Mouse (Mus musculus) forebrain, embryonic 12.5 days (tissue): ENCODE results near the gene Olfr1219. TPM values are rescaled to one million over a fixed set of nuclear protein-coding genes. Genes with fewer than 3 reads are reported as not detected.

Experiments
- ATAC-seq: fragments of 200-750 bp; cut with Nextera tagmentation; 2 replicates; pipeline ENCODE4 v1.8.0; 2017; ENCODE audit warnings: moderate TSS enrichment; ENCODE audit not compliant: low FRiP score
- H3K27ac ChIP-seq: fragments of 300-500 bp; sonication (generic); 2 replicates; pipeline ENCODE4 v1.5.1; 2016; ENCODE audit warnings: mild to moderate bottlenecking
- H3K27me3 ChIP-seq: fragments of 300-500 bp; sonication (generic); 2 replicates; pipeline ENCODE4 v1.6.1; 2016; ENCODE audit warnings: mild to moderate bottlenecking
- H3K36me3 ChIP-seq: fragments of 300-500 bp; sonication (generic); replicated peaks from 2 replicates; pipeline ENCODE4 v1.6.1; 2016; ENCODE audit warnings: mild to moderate bottlenecking
- H3K4me1 ChIP-seq: fragments of 300-500 bp; sonication (generic); 2 replicates; pipeline ENCODE4 v1.6.1; 2016
- H3K4me2 ChIP-seq: fragments of 300-500 bp; sonication (generic); 2 replicates; pipeline ENCODE4 v1.6.1; 2016; ENCODE audit warnings: mild to moderate bottlenecking, moderate library complexity
- H3K4me3 ChIP-seq: fragments of 300-500 bp; sonication (generic); replicated peaks from 2 replicates; pipeline ENCODE4 v1.5.1; 2016; ENCODE audit warnings: mild to moderate bottlenecking
- H3K9ac ChIP-seq: fragments of 300-500 bp; sonication (generic); 2 replicates; pipeline ENCODE4 v1.6.1; 2016; ENCODE audit warnings: mild to moderate bottlenecking
- H3K9me3 ChIP-seq: fragments of 300-500 bp; sonication (generic); 2 replicates; pipeline ENCODE4 v1.6.1; 2016
- WGBS: fragments of 180-500 bp; shearing (Covaris S2); methylation state at CpG from one replicate; pipeline ENCODE4 v1.1.7; 2016; 5-methylcytosine and 5-hydroxymethylcytosine counted together
- polyA plus RNA-seq: library from polyadenylated mRNA; unstranded; fragments of >200 nt; fragmentation: Nextera tagmentation; extraction: Ambion mirVana; gene quantifications from 2 replicates; pipeline ENCODE4 v1.2.1, GENCODE M21; 2016

Gene Olfr1219
- not detected in 2 replicates for polyA plus RNA-seq

DNA sequence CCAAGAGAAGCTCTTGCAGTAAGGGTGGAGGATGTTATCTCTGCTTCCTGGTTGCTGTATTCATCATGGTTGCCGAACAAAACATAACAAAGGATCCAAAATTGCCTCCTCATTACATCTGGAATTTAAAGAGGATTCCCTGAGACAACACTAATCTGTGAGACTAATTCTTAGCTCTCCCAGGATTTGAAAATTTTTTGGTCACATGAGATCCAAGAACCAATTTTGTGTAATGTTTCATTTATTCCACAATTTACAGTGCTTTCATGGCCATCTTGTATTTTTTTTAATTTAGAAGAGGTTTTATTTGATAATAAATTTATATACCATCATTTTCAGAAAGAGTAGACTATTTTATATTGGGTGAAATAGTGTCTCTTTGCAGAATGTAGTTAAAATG lies at the start of gene Olfr1219:
TSS of gene Olfr1219 (minus strand) at position 101 of the 400 bp plus-strand sequence.
- Histone ChIP-seq H3K9ac (no peak within 1 kb of the TSS), H3K9me3 (no peaks in the 10 kb centered on the region), H3K27me3 (no peaks in the 10 kb centered on the region), H3K4me2 (no peak within 1 kb of the TSS), H3K4me3 (no peak within 1 kb of the TSS), H3K27ac (no peak within 1 kb of the TSS), H3K4me1 (no peaks in the 10 kb centered on the region), H3K36me3 (no peaks in the 10 kb centered on the region)
- no peak for ATAC-seq
- 68% methylated on average over 1 of the region's 1 CpGs for WGBS

DNA sequence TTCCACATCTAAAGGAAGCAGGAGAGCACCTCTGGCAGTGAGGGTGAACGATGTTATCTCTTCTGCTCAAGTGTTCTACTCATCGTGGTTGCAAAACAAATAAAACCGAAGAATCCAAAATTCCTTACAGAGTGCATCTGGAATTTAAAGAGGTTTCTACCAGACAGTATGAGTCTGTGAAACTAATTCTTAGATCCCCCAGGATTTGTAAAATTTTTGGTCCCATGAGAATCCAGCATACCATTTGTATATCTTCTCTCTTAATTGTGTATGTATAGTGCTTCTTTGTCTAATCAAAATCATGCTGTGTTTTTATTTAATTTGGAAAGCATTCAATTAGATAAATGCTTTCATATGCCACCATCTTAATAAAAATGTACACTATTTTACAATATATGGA lies 49.6 kb upstream of the Olfr1219 start, which contains the start of gene Olfr1222:
TSS of gene Olfr1222 (minus strand) at position 101 of the 400 bp plus-strand sequence.
- Histone ChIP-seq H3K4me2 (no peak within 1 kb of the TSS), H3K9me3 (no peaks in the 10 kb centered on the region), H3K4me3 (no peak within 1 kb of the TSS), H3K27ac (no peak within 1 kb of the TSS), H3K27me3 (no peaks in the 10 kb centered on the region), H3K36me3 (no peaks in the 10 kb centered on the region), H3K4me1 (no peaks in the 10 kb centered on the region), H3K9ac (no peak within 1 kb of the TSS)
- ATAC-seq = no peak
- 88% methylated on average over 3 of the region's 3 CpGs for WGBS

DNA sequence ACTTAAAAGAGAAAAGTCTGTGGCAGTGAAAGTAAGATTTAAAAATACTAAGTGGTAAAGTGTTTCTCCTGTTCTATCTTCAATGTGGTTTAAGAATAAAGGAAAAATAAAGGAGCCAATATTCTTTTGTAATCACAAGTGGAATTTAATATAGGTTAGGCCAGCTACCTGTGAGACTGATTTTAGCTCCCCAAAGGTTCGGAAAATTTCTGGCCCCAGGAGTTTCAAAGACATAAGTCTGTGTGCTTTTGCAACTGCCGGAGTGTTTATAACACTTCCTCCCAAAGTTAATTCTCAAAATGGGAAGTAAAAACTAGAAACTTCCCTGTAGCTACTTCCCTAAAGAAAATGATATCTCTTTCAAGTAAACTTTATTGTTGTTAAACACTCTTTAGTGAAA lies 33.9 kb upstream of the Olfr1219 start, which contains the start of gene Olfr1221:
TSS of gene Olfr1221 (minus strand) at position 101 of the 400 bp plus-strand sequence.
- H3K27ac ChIP-seq = no peak within 1 kb of the TSS
- no peak for ATAC-seq
- no peaks in the 10 kb centered on the region for H3K36me3 ChIP-seq
- no peaks in the 10 kb centered on the region for H3K9me3 ChIP-seq
- H3K9ac ChIP-seq = no peak within 1 kb of the TSS
- H3K27me3 ChIP-seq = no peaks in the 10 kb centered on the region
- H3K4me1 ChIP-seq = no peaks in the 10 kb centered on the region
- 89% methylated on average over 2 of the region's 2 CpGs for WGBS
- no peak within 1 kb of the TSS for H3K4me2 ChIP-seq
- H3K4me3 ChIP-seq = no peak within 1 kb of the TSS

DNA sequence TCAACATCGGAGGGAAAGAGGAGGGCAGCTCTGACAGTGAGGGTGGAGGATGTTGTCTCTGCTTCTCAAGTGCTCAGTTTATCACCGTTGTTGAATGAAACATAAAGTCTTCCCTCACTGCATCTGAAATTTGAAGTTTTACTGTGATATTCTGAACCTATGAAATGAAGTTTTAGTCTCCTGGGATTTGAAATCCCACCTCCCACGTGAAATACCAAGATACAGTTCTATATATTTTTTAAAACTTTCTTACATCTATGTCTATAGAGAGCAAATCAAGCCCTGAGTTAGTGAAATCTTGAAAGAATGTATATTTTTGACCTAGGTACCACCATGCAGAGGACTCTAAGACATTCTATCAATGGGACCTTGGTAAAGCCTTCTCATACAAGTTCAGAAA lies 23.4 kb upstream of the Olfr1219 start, which contains the start of gene Olfr1220:
TSS of gene Olfr1220 (minus strand) at position 101 of the 400 bp plus-strand sequence.
- no peak for ATAC-seq
- WGBS = 78% methylated on average over 3 of the region's 3 CpGs
- no peak within 1 kb of the TSS for H3K27ac ChIP-seq
- H3K4me3 ChIP-seq = no peak within 1 kb of the TSS
- H3K9ac ChIP-seq = no peak within 1 kb of the TSS
- H3K4me2 ChIP-seq = no peak within 1 kb of the TSS
- H3K27me3 ChIP-seq = no peaks in the 10 kb centered on the region
- H3K36me3 ChIP-seq = no peaks in the 10 kb centered on the region
- no peaks in the 10 kb centered on the region for H3K4me1 ChIP-seq
- H3K9me3 ChIP-seq = no peaks in the 10 kb centered on the region

DNA sequence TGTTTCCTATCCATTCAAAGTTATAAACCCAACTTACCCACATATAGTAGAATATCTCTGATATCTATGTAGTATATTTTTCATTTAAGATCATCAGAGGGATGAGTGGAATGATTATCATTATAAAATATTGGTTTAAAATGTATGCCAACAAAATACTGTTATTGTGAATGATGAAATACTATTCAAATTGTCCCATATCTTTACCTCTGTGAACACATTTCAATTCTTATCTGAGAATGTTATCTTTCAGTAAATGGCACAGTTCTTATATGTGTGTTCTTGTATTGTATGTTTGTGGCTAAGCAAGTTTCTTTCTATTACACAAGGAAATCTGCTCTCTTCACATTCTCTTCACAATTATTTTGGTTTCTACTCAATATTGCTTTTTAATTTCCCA lies 22.3 kb upstream of the Olfr1219 start:
- H3K27me3 ChIP-seq = no peaks in the 10 kb centered on the region
- H3K4me1 ChIP-seq = no peaks in the 10 kb centered on the region
- no peak overlapping the region for H3K4me2 ChIP-seq
- H3K27ac ChIP-seq = no peak overlapping the region
- no peaks in the 10 kb centered on the region for H3K9me3 ChIP-seq
- no peak for ATAC-seq
- H3K9ac ChIP-seq = no peak overlapping the region
- H3K36me3 ChIP-seq = no peaks in the 10 kb centered on the region
- H3K4me3 ChIP-seq = no peak overlapping the region

DNA sequence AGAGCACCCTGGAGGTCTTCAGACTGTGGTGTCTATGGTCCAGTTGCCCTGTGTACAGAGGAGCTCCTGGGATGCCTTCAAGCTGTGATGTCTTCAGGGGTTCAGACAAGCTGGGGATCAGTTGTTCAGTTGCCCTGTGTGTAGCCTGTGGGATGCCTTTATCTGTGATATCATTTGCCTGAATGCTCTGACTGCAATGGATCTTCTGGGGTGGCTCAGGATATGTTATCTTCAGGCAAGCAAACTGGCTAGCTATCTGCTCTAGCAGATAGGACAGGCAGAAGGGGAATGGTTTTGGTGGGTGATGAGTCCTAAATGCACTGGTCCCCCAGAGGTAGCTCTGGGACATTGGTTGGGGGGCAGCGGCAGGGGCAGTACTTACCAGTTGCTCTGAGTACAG lies 10.5 kb upstream of the Olfr1219 start:
- Histone ChIP-seq H3K9me3 (no peaks in the 10 kb centered on the region), H3K36me3 (no peaks in the 10 kb centered on the region), H3K27ac (no peak overlapping the region), H3K4me3 (no peak overlapping the region), H3K4me2 (no peak overlapping the region), H3K27me3 (no peaks in the 10 kb centered on the region), H3K4me1 (no peaks in the 10 kb centered on the region), H3K9ac (no peak overlapping the region)
- WGBS = 90% methylated on average over 1 of the region's 1 CpGs
- no peak for ATAC-seq

DNA sequence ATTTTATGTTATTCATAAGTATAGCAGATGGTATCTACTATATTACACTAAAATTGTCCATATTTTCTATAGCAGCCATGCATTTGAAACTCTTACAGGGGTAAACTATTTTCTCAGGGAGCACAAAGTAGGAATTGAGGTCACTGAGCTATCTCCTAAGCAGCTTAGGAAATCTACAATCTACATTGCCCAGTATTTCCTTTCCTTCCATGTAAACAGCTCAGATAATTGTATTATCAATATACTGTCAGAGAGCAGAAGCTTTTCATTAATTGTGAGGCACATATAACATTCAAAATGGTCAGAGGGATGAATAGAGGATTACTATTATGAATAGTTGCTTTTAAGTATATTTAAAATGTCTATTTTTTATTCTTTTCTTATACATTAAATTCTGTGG lies 1.8 kb downstream of the Olfr1219 start:
- Histone ChIP-seq H3K9ac (no peak overlapping the region), H3K36me3 (no peaks in the 10 kb centered on the region), H3K4me3 (no peak overlapping the region), H3K9me3 (no peaks in the 10 kb centered on the region), H3K27ac (no peak overlapping the region), H3K27me3 (no peaks in the 10 kb centered on the region), H3K4me1 (no peaks in the 10 kb centered on the region), H3K4me2 (no peak overlapping the region)
- ATAC-seq = no peak

DNA sequence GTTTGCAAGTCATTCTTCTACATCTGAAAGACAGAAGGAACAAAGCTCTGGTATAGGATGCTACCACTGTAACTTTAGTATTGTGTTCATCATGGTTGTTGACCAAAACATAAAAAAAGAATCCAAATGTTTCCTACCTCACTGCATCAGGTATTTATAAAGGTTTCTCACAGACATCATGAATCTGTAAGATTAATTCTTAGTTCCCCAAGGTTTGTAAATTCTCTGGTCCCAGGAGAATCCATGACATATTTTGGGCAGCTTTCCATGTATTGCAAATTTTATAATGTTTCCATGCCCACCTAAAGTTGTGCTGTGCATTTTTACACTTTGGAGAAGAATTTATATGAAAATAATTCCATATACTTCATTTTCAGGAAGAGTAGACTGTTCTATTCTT lies 22.2 kb downstream of the Olfr1219 start, which contains the start of gene Olfr1218:
TSS of gene Olfr1218 (minus strand) at position 101 of the 400 bp plus-strand sequence.
- H3K9me3 ChIP-seq = no peaks in the 10 kb centered on the region
- H3K27me3 ChIP-seq = no peaks in the 10 kb centered on the region

DNA sequence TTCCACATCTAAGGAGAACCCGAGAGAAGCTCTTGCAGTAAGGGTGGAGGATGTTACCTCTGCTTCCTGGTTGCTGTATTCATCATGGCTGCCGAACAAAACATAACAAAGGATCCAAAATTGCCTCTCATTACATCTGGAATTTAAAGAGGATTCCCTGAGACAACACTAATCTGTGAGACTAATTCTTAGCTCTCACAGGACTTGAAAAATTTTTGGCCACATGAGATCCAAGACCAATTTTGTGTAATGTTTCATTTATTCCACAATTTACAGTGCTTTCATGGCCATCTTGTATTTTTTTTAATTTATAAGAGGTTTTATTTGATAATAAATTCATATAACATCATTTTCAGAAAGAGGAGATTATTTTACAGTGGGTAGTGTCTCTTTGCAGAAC lies 51.3 kb downstream of the Olfr1219 start, which contains the start of gene Olfr1217:
TSS of gene Olfr1217 (minus strand) at position 101 of the 400 bp plus-strand sequence.
- Histone ChIP-seq H3K9ac (no peak within 1 kb of the TSS), H3K4me2 (no peak within 1 kb of the TSS), H3K4me3 (no peak within 1 kb of the TSS), H3K27ac (no peak within 1 kb of the TSS), H3K9me3 (no peaks in the 10 kb centered on the region), H3K4me1 (no peaks in the 10 kb centered on the region), H3K36me3 (no peaks in the 10 kb centered on the region), H3K27me3 (no peaks in the 10 kb centered on the region)
- ATAC-seq = no peak
- WGBS = 81% methylated on average over 2 of the region's 2 CpGs

More for the DNA sequence above, 22.2 kb downstream of the Olfr1219 start, which contains the start of gene Olfr1218:
- Histone ChIP-seq H3K27ac (no peak within 1 kb of the TSS), H3K36me3 (no peaks in the 10 kb centered on the region), H3K4me1 (no peaks in the 10 kb centered on the region), H3K4me2 (no peak within 1 kb of the TSS), H3K9ac (no peak within 1 kb of the TSS), H3K4me3 (no peak within 1 kb of the TSS)
- ATAC-seq = no peak

Other genes starting within 250 kb of the Olfr1219 start
- gene Olfr1204, start 234.2 kb downstream of the Olfr1219 start, polyA plus RNA-seq = not detected in 2 replicates
- gene Olfr1206, start 220.3 kb downstream of the Olfr1219 start, polyA plus RNA-seq = not detected in 2 replicates
- not detected in 2 replicates for gene Olfr1208, start 181.2 kb downstream of the Olfr1219 start, polyA plus RNA-seq
- not detected in 2 replicates for gene Olfr1209, start 168.4 kb downstream of the Olfr1219 start, polyA plus RNA-seq
- gene Olfr1211, start 145.4 kb downstream of the Olfr1219 start, polyA plus RNA-seq = not detected in 2 replicates
- gene Olfr1212, start 129.5 kb downstream of the Olfr1219 start, polyA plus RNA-seq = not detected in 2 replicates
- gene Gm13762, start 103.2 kb downstream of the Olfr1219 start, polyA plus RNA-seq = not detected in 2 replicates
- gene Olfr1214, start 90.9 kb downstream of the Olfr1219 start, polyA plus RNA-seq = not detected in 2 replicates
- gene Olfr1215, start 76.5 kb downstream of the Olfr1219 start, polyA plus RNA-seq = not detected in 2 replicates
- gene Olfr1216, start 65.2 kb downstream of the Olfr1219 start, polyA plus RNA-seq = not detected in 2 replicates
- gene Olfr1217, start 51.4 kb downstream of the Olfr1219 start, polyA plus RNA-seq = not detected in 2 replicates
- gene Olfr1218, start 22.3 kb downstream of the Olfr1219 start, polyA plus RNA-seq = not detected in 2 replicates
- gene Olfr1220, start 23.3 kb upstream of the Olfr1219 start, polyA plus RNA-seq = not detected in 2 replicates
- gene Olfr1221, start 33.8 kb upstream of the Olfr1219 start, polyA plus RNA-seq = not detected in 2 replicates
- gene Olfr1222, start 49.5 kb upstream of the Olfr1219 start, polyA plus RNA-seq = not detected in 2 replicates
- gene Olfr1223, start 68.0 kb upstream of the Olfr1219 start, polyA plus RNA-seq = not detected in 2 replicates
- gene Olfr1224-ps1, start 80.6 kb upstream of the Olfr1219 start, polyA plus RNA-seq = not detected in 2 replicates
- gene Olfr1225, start 91.2 kb upstream of the Olfr1219 start, polyA plus RNA-seq = not detected in 2 replicates
- not detected in 2 replicates for gene Olfr1226, start 116.5 kb upstream of the Olfr1219 start, polyA plus RNA-seq
- gene Olfr1228, start 170.5 kb upstream of the Olfr1219 start, polyA plus RNA-seq = not detected in 2 replicates
- not detected in 2 replicates for gene Olfr1229, start 204.5 kb upstream of the Olfr1219 start, polyA plus RNA-seq
- not detected in 2 replicates for gene Olfr1230, start 213.8 kb upstream of the Olfr1219 start, polyA plus RNA-seq
- gene Olfr1231, start 223.6 kb upstream of the Olfr1219 start, polyA plus RNA-seq = not detected in 2 replicates
- gene Olfr1232, start 246.2 kb upstream of the Olfr1219 start, polyA plus RNA-seq = not detected in 2 replicates